Mouse (Mus musculus): Measurements from ENCODE around the gene Hoxc13.

The Hoxc13 gene

GRCm38 (mm10) chr15:102921053-102922011 is at the start of gene Hoxc13:
Gene Hoxc13, plus strand, starts transcription at chr15:102921103.
- no peak for DNase-seq

GRCm38 (mm10) chr15:102885803-102886202 is 35.1 kb upstream of the Hoxc13 start:
- DNase-seq = no peak

GRCm38 (mm10) chr15:102895115-102895514 is 25.8 kb upstream of the Hoxc13 start:
- DNase-seq = no peak

- no peak for DNase-seq
Measured at GRCm38 (mm10) chr15:102904946-102905345, 16.0 kb upstream of the Hoxc13 start.

GRCm38 (mm10) chr15:102909536-102909935 is 11.4 kb upstream of the Hoxc13 start:
- DNase-seq = no peak

GRCm38 (mm10) chr15:102910038-102910437 is 10.9 kb upstream of the Hoxc13 start:
- no peak for DNase-seq

GRCm38 (mm10) chr15:102910496-102911095 is 10.3 kb upstream of the Hoxc13 start:
- no peak for DNase-seq

- DNase-seq = no peak
Measured at GRCm38 (mm10) chr15:102913038-102913585, 7.8 kb upstream of the Hoxc13 start.

GRCm38 (mm10) chr15:102917972-102918572 is 2.8 kb upstream of the Hoxc13 start:
- no peak for DNase-seq

- DNase-seq = no peak
Measured at GRCm38 (mm10) chr15:102918611-102919265, 2.2 kb upstream of the Hoxc13 start.

- no peak for DNase-seq
Measured at GRCm38 (mm10) chr15:102919336-102920180, 1.3 kb upstream of the Hoxc13 start.

GRCm38 (mm10) chr15:102920619-102921018 is 284 bp upstream of the Hoxc13 start:
- DNase-seq = no peak

GRCm38 (mm10) chr15:102922012-102922362 is 1.1 kb downstream of the Hoxc13 start:
- no peak for DNase-seq

GRCm38 (mm10) chr15:102922636-102923500 is 2.0 kb downstream of the Hoxc13 start:
- no peak for DNase-seq

GRCm38 (mm10) chr15:102927032-102927645 is 6.2 kb downstream of the Hoxc13 start:
- no peak for DNase-seq

- no peak for DNase-seq
Measured at GRCm38 (mm10) chr15:102931706-102932358, 10.9 kb downstream of the Hoxc13 start.

- DNase-seq = no peak
Measured at GRCm38 (mm10) chr15:102934438-102934837, 13.5 kb downstream of the Hoxc13 start.

GRCm38 (mm10) chr15:102934897-102935296 is 14.0 kb downstream of the Hoxc13 start:
- no peak for DNase-seq

- DNase-seq = no peak
Measured at GRCm38 (mm10) chr15:102936279-102936972, 15.5 kb downstream of the Hoxc13 start, which contains the start of gene Hoxc12. Gene Hoxc12, plus strand, starts transcription at chr15:102936757.
